Mouse (Mus musculus) hindbrain, embryonic 12.5 days (tissue): Measurements from ENCODE around the gene Mybph. TPM values are rescaled to one million over a fixed set of nuclear protein-coding genes. Genes with fewer than 3 reads are reported as not detected.
"Not testable (repeated sequence)": the region's sequence is repeated elsewhere in the genome, so short reads cannot be mapped to it uniquely, and the experiment has no call there.

ENCODE experiments used
- ATAC-seq: fragments of 200-750 bp; cut with Nextera tagmentation; 2 replicates; pipeline ENCODE4 v1.8.0; 2017; ENCODE audit warnings: moderate TSS enrichment; ENCODE audit not compliant: low FRiP score
- H3K27ac ChIP-seq: fragments of 300-500 bp; sonication (generic); 2 replicates; pipeline ENCODE4 v1.5.1; 2016; ENCODE audit warnings: mild to moderate bottlenecking
- H3K27me3 ChIP-seq: fragments of 300-500 bp; sonication (generic); 2 replicates; pipeline ENCODE4 v1.6.1; 2016; ENCODE audit warnings: mild to moderate bottlenecking
- H3K36me3 ChIP-seq: fragments of 300-500 bp; sonication (generic); 2 replicates; pipeline ENCODE4 v1.6.1; 2016; ENCODE audit warnings: mild to moderate bottlenecking
- H3K4me1 ChIP-seq: fragments of 300-500 bp; sonication (generic); 2 replicates; pipeline ENCODE4 v1.6.1; 2016
- H3K4me2 ChIP-seq: fragments of 300-500 bp; sonication (generic); replicated peaks from 2 replicates; pipeline ENCODE4 v1.6.1; 2016; ENCODE audit warnings: mild to moderate bottlenecking
- H3K4me3 ChIP-seq: fragments of 300-500 bp; sonication (generic); 2 replicates; pipeline ENCODE4 v1.5.1; 2016; ENCODE audit warnings: mild to moderate bottlenecking
- H3K9ac ChIP-seq: fragments of 300-500 bp; sonication (generic); 2 replicates; pipeline ENCODE4 v1.6.1; 2016; ENCODE audit warnings: mild to moderate bottlenecking, moderate library complexity
- H3K9me3 ChIP-seq: fragments of 300-500 bp; sonication (generic); replicated peaks from 2 replicates; pipeline ENCODE4 v1.6.1; 2016; ENCODE audit warnings: mild to moderate bottlenecking
- WGBS: fragments of 180-500 bp; shearing (Covaris S2); methylation state at CpG from one replicate; pipeline ENCODE4 v1.1.7; 2016; 5-methylcytosine and 5-hydroxymethylcytosine counted together
- polyA plus RNA-seq: library from polyadenylated mRNA; unstranded; fragments of >200 nt; fragmentation: Nextera tagmentation; extraction: Ambion mirVana; gene quantifications from 2 replicates; pipeline ENCODE4 v1.2.1, GENCODE M21; 2016

Gene Mybph
- polyA plus RNA-seq, 1 experiment from 2014 or later, result 2.4 TPM

DNA sequence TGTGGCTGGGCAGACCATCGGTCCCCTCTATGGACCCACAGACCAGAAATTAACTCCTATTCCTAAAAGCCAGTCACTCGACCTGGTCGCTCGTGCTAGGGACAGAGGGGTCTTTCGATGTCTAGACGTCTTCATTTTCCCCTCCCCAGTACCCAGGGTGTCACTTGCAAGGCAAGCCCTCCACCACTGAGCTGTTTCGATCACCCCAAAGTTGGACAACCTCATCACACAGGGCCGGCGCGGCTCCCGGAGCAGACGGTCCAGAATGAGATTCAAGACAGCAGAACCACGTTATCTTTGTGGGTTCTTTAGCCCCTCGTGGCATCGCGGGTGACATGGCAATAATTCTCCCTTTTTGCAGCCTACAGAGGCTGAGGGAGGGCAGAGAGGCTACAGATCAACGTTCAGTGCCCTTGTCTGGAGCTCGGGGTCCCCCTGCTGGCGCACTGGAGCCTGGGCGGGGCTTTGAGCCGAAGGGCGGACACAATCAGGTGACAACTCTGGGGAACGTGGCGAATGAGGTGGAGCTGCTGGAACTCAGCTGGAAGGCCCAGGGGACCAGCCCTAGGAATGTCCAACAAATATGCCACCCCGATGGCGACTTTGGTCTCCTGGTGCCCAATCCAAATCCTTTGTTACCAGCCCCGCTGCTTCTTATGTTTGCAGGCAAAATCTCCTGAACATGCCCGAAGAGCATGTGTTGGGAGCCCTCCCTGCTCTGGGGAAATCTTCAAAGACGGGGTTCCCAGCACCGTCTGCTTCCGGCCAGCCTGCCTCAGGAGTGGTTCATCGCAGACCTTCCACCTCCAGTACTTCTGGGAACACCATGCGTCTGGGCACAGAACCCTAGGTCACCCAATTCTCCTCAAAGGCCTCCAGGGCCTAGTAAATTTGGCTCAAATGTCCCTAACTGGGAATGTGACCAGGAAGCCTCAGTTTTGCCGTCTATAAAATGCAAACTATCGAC is 51.0 kb downstream of the Mybph start:
- WGBS, result 21% methylated on average over 35 of the region's 35 CpGs
- peak overlapping the region; percentile 45 for H3K4me2 ChIP-seq
- peak overlapping the region; percentile 35; the same call in 1 of the 2 replicates for H3K9ac ChIP-seq
- ATAC-seq, result peak; percentile 85
- H3K4me1 ChIP-seq, result peaks cover 5% of the 10 kb centered on the region; the same call in 1 of the 2 replicates
- peaks cover 12% of the 10 kb centered on the region for H3K27me3 ChIP-seq
- no peaks in the 10 kb centered on the region for H3K36me3 ChIP-seq
- H3K4me3 ChIP-seq, result peak overlapping the region; percentile 4; the same call in 1 of the 2 replicates
- H3K27ac ChIP-seq, result no peak overlapping the region
- no peaks in the 10 kb centered on the region for H3K9me3 ChIP-seq

DNA sequence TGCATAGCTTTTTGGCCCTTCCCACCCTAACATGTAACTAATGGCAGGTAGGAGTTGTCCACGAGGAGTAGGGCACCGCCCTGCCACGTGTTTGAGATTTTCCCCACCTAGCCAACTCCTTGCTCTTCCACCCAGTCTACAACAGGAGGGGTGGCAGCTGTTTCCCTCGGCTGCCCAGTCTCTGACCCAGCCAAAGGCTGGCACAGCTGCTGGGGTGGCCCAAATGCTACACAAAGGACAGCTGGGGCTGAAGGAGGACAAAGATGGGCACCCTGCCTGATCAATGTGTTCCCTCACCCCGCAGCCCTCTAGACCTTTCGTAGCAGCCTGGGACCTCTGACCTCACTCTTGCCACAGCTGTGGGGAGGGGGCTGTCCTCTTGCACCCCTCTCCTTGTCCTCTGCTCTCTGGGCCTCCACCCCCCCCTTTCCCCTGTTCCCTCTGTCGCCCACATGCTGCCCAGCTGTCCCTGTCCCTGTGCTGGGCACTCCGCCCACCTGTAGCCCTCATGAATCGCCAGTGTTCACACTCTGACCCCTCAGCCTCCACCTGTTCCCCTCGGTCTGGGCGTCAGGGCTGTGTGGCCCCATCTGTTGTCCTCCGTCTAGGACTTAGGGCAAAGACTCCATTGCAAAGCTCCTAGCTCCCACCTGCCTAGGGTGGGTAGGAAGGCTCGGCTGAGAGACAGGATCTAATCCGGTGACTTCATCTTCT is 51.9 kb downstream of the Mybph start:
- Histone ChIP-seq H3K27me3 (peaks cover 12% of the 10 kb centered on the region), H3K27ac (no peak overlapping the region), H3K9me3 (no peaks in the 10 kb centered on the region), H3K36me3 (no peaks in the 10 kb centered on the region), H3K4me3 (no peak overlapping the region), H3K4me2 (no peak overlapping the region), H3K9ac (no peak overlapping the region), H3K4me1 (peaks cover 5% of the 10 kb centered on the region; the same call in 1 of the 2 replicates)
- 78% methylated on average over 13 of the region's 14 CpGs for WGBS
- ATAC-seq, result 0 out of 2 replicates have a peak, but pooled peaks have one; percentile 43

DNA sequence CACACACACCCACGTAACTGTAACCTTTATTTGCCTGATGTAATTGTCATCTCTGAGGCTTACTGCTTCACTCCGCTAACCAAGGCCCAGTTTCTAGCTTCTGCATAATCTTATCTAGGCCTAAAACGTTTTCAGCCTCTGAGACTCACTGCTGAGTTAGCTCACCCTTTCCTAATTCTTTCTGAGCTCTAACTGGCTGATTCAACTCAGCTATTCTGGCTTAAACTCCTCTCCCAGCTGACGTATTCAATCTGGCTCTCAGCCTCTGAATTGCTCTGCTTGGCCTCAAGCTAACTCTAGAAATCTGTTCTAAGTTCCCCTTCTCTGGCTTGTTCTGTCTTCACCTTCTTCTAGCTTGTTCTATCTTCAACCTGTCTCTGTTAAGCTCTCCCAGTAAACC is 53.3 kb downstream of the Mybph start:
- H3K27ac ChIP-seq, result no peak overlapping the region
- WGBS, result 60% methylated on average over 4 of the region's 4 CpGs

GRCm38 (mm10) chr1:134249681-134250080 is 56.4 kb downstream of the Mybph start:
- not testable (repeated sequence) for H3K9me3 ChIP-seq, H3K36me3 ChIP-seq, H3K27ac ChIP-seq, H3K4me2 ChIP-seq, ATAC-seq, H3K4me1 ChIP-seq, H3K27me3 ChIP-seq, H3K4me3 ChIP-seq, H3K9ac ChIP-seq
- 61% methylated on average over 1 of the region's 1 CpGs for WGBS

More for the DNA sequence above, 53.3 kb downstream of the Mybph start:
- Histone ChIP-seq H3K4me3 (no peak overlapping the region), H3K4me2 (no peak overlapping the region), H3K9ac (no peak overlapping the region), H3K4me1 (peaks cover 5% of the 10 kb centered on the region; the same call in 1 of the 2 replicates), H3K9me3 (no peaks in the 10 kb centered on the region), H3K36me3 (no peaks in the 10 kb centered on the region), H3K27me3 (peaks cover 12% of the 10 kb centered on the region)
- no peak for ATAC-seq

Other genes with a start within 250 kb of the Mybph start
- 12.7 and 19.8 TPM in 2 replicates for gene Fmod, start 156.2 kb upstream of the Mybph start, polyA plus RNA-seq
- gene Btg2, start 114.3 kb upstream of the Mybph start, polyA plus RNA-seq, result 90.4 and 105 TPM in 2 replicates
- gene Chit1, start 82.2 kb upstream of the Mybph start, polyA plus RNA-seq, result 0.13 TPM in 1 of 2 replicates, not detected in the other
- 3.0 and 3.3 TPM in 2 replicates for gene Chil1, start 11.3 kb upstream of the Mybph start, polyA plus RNA-seq
- gene Adora1, start 42.0 kb downstream of the Mybph start, polyA plus RNA-seq, result 2.3 and 2.4 TPM in 2 replicates
- 7.8 and 36.7 TPM in 2 replicates for gene Myog, start 96.5 kb downstream of the Mybph start, polyA plus RNA-seq
- 6.3 and 7.8 TPM in 2 replicates for gene Ppfia4, start 139.5 kb downstream of the Mybph start, polyA plus RNA-seq
- gene Tmem183a, start 168.5 kb downstream of the Mybph start, polyA plus RNA-seq, result 109 and 123 TPM in 2 replicates
- not detected in 2 replicates for gene 4933406M09Rik, start 192.5 kb downstream of the Mybph start, polyA plus RNA-seq
- gene Cyb5r1, start 212.1 kb downstream of the Mybph start, polyA plus RNA-seq, result 24.1 and 25.9 TPM in 2 replicates
- 73.5 and 78.1 TPM in 2 replicates for gene Adipor1, start 221.9 kb downstream of the Mybph start, polyA plus RNA-seq